Mouse (Mus musculus) thymus, adult 2 months (tissue): ENCODE results near the gene Fkbp11.

Experiments used
- CTCF ChIP-seq: fragments of 200-500 bp; IDR thresholded peaks from 2 replicates; pipeline ENCODE4 v1.5.1; 2012; ENCODE audit warnings: mild to moderate bottlenecking, control low read depth, low read length, moderate library complexity, borderline replicate concordance; ENCODE audit not compliant: control insufficient read depth, poor library complexity, insufficient read depth; ENCODE audit errors: extremely low read depth
- POLR2A ChIP-seq: fragments of 200-500 bp; IDR thresholded peaks from 2 replicates; pipeline ENCODE4 v1.6.1; 2012; ENCODE audit warnings: mild to moderate bottlenecking, low read length, control low read depth, moderate library complexity; ENCODE audit not compliant: control insufficient read depth, poor library complexity, insufficient read depth; ENCODE audit errors: extremely low read depth

DNA sequence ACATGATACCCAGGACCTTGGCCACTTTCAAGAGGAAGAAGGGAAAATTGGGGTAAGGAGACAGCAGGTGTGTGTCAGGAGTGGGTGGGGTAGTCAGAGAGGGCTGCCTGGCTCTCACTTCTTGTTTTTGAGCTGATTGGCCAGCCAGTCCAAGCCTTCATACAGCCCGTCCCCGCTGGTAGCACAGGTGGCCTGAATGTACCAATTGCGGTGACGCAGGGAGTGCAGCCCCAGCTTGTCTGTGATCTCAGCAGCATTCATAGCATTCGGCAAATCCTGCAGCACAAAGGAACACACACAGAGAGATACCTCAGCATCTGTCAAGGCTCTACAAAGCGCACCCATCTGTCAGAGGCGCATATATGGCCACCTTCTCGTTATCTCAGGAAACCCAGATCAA, 12.2 kb upstream of the Fkbp11 start:
- TF ChIP-seq CTCF (no peak), POLR2A (no peak)
